Mouse (Mus musculus) hindbrain, embryonic 10.5 days (tissue): Measurements from ENCODE around the gene Olfr926. TPM values are rescaled to one million over a fixed set of nuclear protein-coding genes. Genes with fewer than 3 reads are reported as not detected.
"Not testable (repeated sequence)": the region's sequence is repeated elsewhere in the genome, so short reads cannot be mapped to it uniquely, and the experiment has no call there.

Source experiments
- DNase-seq: peaks from one replicate; pipeline ENCODE4 v3.0.0-alpha.2; 2017; ENCODE audit warnings: low spot score
- H3K27ac ChIP-seq: fragments of 300-500 bp; sonication (generic); 2 replicates; pipeline ENCODE4 v1.5.1; 2016; ENCODE audit warnings: mild to moderate bottlenecking, moderate library complexity
- H3K27me3 ChIP-seq: fragments of 300-500 bp; sonication (generic); 2 replicates; pipeline ENCODE4 v1.6.1; 2016; ENCODE audit warnings: mild to moderate bottlenecking; ENCODE audit not compliant: poor library complexity, insufficient read depth, severe bottlenecking
- H3K36me3 ChIP-seq: fragments of 300-500 bp; sonication (generic); 2 replicates; pipeline ENCODE4 v1.6.1; 2016; ENCODE audit warnings: mild to moderate bottlenecking, moderate library complexity
- H3K4me1 ChIP-seq: fragments of 300-500 bp; sonication (generic); replicated peaks from 2 replicates; pipeline ENCODE4 v1.6.1; 2016; ENCODE audit warnings: mild to moderate bottlenecking
- H3K4me3 ChIP-seq: fragments of 300-500 bp; sonication (generic); 2 replicates; pipeline ENCODE4 v1.5.1; 2016; ENCODE audit warnings: mild to moderate bottlenecking, moderate library complexity
- H3K9me3 ChIP-seq: fragments of 300-500 bp; sonication (generic); 2 replicates; pipeline ENCODE4 v1.6.1; 2016; ENCODE audit warnings: mild to moderate bottlenecking, moderate library complexity
- WGBS: fragments of 180-500 bp; shearing (Covaris S2); methylation state at CpG from one replicate; pipeline ENCODE4 v1.1.7; 2016; 5-methylcytosine and 5-hydroxymethylcytosine counted together
- polyA plus RNA-seq: library from polyadenylated mRNA; unstranded; fragments of >200 nt; fragmentation: Nextera tagmentation; extraction: Ambion mirVana; gene quantifications from 2 replicates; pipeline ENCODE4 v1.2.1, GENCODE M21; 2016

Gene Olfr926
- not detected in 2 replicates for polyA plus RNA-seq

- H3K36me3 ChIP-seq, result no peaks in the 10 kb centered on the region
- no peak within 1 kb of the TSS for H3K4me3 ChIP-seq
- H3K27ac ChIP-seq, result no peak within 1 kb of the TSS
- H3K9me3 ChIP-seq, result peaks cover 12% of the 10 kb centered on the region
- WGBS, result 94% methylated on average over 2 of the region's 2 CpGs
- H3K27me3 ChIP-seq, result no peaks in the 10 kb centered on the region
- no peak for DNase-seq
- no peaks in the 10 kb centered on the region for H3K4me1 ChIP-seq
These were observed at the start of gene Olfr926 for GRCm38 (mm10) chr9:38876826-38877225. TSS of gene Olfr926 (plus strand) at chr9:38877126.

- Histone ChIP-seq H3K4me1 (no peaks in the 10 kb centered on the region), H3K36me3 (no peaks in the 10 kb centered on the region), H3K9me3 (no peaks in the 10 kb centered on the region), H3K4me3 (no peak overlapping the region), H3K27ac (no peak overlapping the region), H3K27me3 (no peaks in the 10 kb centered on the region)
- no peak for DNase-seq
- 84% methylated on average over 2 of the region's 2 CpGs for WGBS
These were observed 43.9 kb upstream of the Olfr926 start for GRCm38 (mm10) chr9:38833027-38833426.

DNA sequence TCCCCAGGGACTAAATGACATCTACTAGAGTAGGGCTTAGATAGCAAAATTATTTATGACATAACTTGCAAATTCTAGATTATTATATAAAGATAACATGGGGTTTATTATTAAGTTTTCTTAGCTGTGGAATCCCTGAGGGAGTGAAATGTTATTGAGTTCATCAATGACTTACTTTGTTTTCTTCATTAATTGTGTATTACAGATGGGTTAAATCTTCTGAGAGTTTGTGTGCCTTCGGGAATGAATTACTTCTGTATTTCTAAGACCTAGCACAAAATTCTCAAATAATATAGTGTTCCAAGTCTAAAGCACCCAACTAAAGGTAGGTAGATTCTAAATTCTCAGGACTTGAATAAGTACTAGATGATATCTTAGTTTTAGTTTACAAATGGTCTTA lies 32.8 kb upstream of the Olfr926 start, which contains the start of gene Olfr924:
Olfr924 (plus strand) TSS at position 301 of the 400 bp plus-strand sequence.
- WGBS, result 88% methylated on average over 1 of the region's 1 CpGs
- no peak for DNase-seq
- no peaks in the 10 kb centered on the region for H3K36me3 ChIP-seq

DNA sequence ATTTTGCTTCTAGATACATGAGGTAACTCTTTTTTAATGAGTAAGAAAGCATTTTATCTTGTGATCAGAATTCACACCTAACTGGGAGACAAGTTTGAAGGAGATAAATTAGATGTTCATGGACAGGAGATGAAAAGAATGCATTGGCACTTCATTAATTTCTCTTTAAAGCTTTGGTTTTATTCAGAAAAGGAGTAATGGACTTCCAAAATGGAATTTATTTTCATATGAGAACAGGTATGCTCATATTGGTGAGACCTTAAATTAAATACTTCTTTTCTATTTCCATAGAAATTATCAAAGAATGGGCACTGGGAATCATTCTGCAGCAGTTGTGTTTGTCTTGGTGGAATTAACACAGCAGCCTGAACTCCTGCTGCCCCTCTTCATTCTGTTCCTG lies 22.2 kb upstream of the Olfr926 start, which contains the start of gene Olfr26:
Olfr26 (plus strand) TSS at position 301 of the 400 bp plus-strand sequence.
- H3K27ac ChIP-seq, result no peak within 1 kb of the TSS
- H3K36me3 ChIP-seq, result no peaks in the 10 kb centered on the region
- H3K27me3 ChIP-seq, result no peaks in the 10 kb centered on the region
- H3K4me3 ChIP-seq, result no peak within 1 kb of the TSS
- no peaks in the 10 kb centered on the region for H3K9me3 ChIP-seq
- no peaks in the 10 kb centered on the region for H3K4me1 ChIP-seq
- DNase-seq, result no peak

More for the DNA sequence above, 32.8 kb upstream of the Olfr926 start, which contains the start of gene Olfr924:
- no peaks in the 10 kb centered on the region for H3K27me3 ChIP-seq
- no peaks in the 10 kb centered on the region for H3K4me1 ChIP-seq
- no peak within 1 kb of the TSS for H3K27ac ChIP-seq
- H3K4me3 ChIP-seq, result no peak within 1 kb of the TSS
- H3K9me3 ChIP-seq, result no peaks in the 10 kb centered on the region

GRCm38 (mm10) chr9:38874880-38875279 lies 2.0 kb upstream of the Olfr926 start:
- H3K4me1 ChIP-seq, DNase-seq, H3K27me3 ChIP-seq, H3K27ac ChIP-seq, H3K4me3 ChIP-seq, H3K36me3 ChIP-seq, H3K9me3 ChIP-seq: not testable (repeated sequence)
- WGBS, result 59% methylated on average over 2 of the region's 2 CpGs

Other genes starting within 250 kb of the Olfr926 start
- gene Olfr916, start 217.3 kb upstream of the Olfr926 start, polyA plus RNA-seq, result not detected in 2 replicates
- gene Olfr917, start 211.3 kb upstream of the Olfr926 start, polyA plus RNA-seq, result not detected in 2 replicates
- not detected in 2 replicates for gene Olfr918, start 202.5 kb upstream of the Olfr926 start, polyA plus RNA-seq
- not detected in 2 replicates for gene Olfr919, start 173.5 kb upstream of the Olfr926 start, polyA plus RNA-seq
- gene Vwa5a, start 158.9 kb upstream of the Olfr926 start, polyA plus RNA-seq, result 6.3 and 7.5 TPM in 2 replicates
- gene Olfr920, start 124.8 kb upstream of the Olfr926 start, polyA plus RNA-seq, result not detected in 2 replicates
- not detected in 2 replicates for gene Olfr921, start 104.1 kb upstream of the Olfr926 start, polyA plus RNA-seq
- not detected in 2 replicates for gene Olfr922, start 62.5 kb upstream of the Olfr926 start, polyA plus RNA-seq
- not detected in 2 replicates for gene Olfr923, start 50.6 kb upstream of the Olfr926 start, polyA plus RNA-seq
- not detected in 2 replicates for gene Olfr924, start 32.7 kb upstream of the Olfr926 start, polyA plus RNA-seq
- gene Olfr26, start 22.1 kb upstream of the Olfr926 start, polyA plus RNA-seq, result not detected in 2 replicates
- not detected in 2 replicates for gene Olfr930, start 52.7 kb downstream of the Olfr926 start, polyA plus RNA-seq
- not detected in 2 replicates for gene Olfr933, start 95.2 kb downstream of the Olfr926 start, polyA plus RNA-seq
- gene Olfr934, start 111.2 kb downstream of the Olfr926 start, polyA plus RNA-seq, result not detected in 2 replicates
- gene Olfr935, start 122.6 kb downstream of the Olfr926 start, polyA plus RNA-seq, result not detected in 2 replicates
- not detected in 2 replicates for gene Olfr146, start 146.3 kb downstream of the Olfr926 start, polyA plus RNA-seq
- gene Olfr937, start 187.8 kb downstream of the Olfr926 start, polyA plus RNA-seq, result not detected in 2 replicates
- not detected in 2 replicates for gene Olfr938, start 201.8 kb downstream of the Olfr926 start, polyA plus RNA-seq